13 mouse cellular contexts compared by ENCODE assay signal in the genomic region with DNA sequence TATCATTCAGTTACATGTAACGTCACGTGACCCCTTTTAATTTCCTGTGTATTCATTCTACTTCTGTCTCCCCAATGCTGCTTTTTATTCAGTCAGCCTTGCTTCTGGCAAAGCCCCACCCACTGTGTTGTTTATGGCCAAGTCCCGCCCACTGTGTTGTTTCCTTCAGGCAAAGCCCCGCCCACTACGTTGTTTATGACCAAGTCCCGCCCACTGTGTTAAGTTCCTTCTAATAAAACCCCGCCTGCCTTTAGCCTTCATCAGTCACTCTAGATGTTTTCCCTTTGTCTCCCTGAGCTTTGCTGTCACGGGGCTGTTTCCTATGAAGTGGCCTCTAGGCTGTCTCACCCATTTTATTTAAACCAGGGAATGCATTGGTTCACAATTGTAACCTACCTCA.
DNase-seq lines count a peak whose midpoint lies in the region.
"Had no signal": no experiment of that assay in that cellular context is flagged by ENCODE, and none has a peak within 500 bp of the region (broad histone marks: within the 10 kb centered on the region; RNA-seq: fewer than 3 reads in every experiment).

No protein-coding gene starts in this region.

- H3K27me3 ChIP-seq in splenic B cell, adult 2 months (ENCODE audit: control insufficient read depth, insufficient read depth, low read length, poor library complexity, severe bottlenecking): no peaks in the 10 kb centered on the region
- H3K27me3 ChIP-seq: embryonic facial prominence, embryonic 13.5 days; limb, embryonic 12.5 days had no signal

- DNase-seq in embryo, embryonic 10 days (ENCODE audit: low spot score): peak; percentile 66
- no peak for DNase-seq in embryo, embryonic 9.5 days (ENCODE audit: extremely low spot score)
- DNase-seq in lung, postnatal 10 days: peak; percentile 42
- no peak for DNase-seq in lung, postnatal 4 days
- DNase-seq in embryo, embryonic 10.5 days (ENCODE audit: low spot score): peak; percentile 56
- peak; percentile 6 for DNase-seq in splenic B cell, adult 2 months (ENCODE audit: low read depth, low spot score)
- DNase-seq in thymus, postnatal 10 days (ENCODE audit: low spot score in 2 of 2): no peak
- DNase-seq in urinary bladder, postnatal 14 days (ENCODE audit: low spot score): no peak
- DNase-seq: kidney, adult 8-10 months; right cerebral cortex, postnatal 4 days had no signal

- no peaks in the 10 kb centered on the region for H3K36me3 ChIP-seq in splenic B cell, adult 2 months (ENCODE audit: control insufficient read depth, insufficient read depth, low read length, poor library complexity, severe bottlenecking)
- H3K36me3 ChIP-seq: embryonic facial prominence, embryonic 13.5 days; hindbrain, embryonic 10.5 days; limb, embryonic 12.5 days had no signal

Comparison
In these comparisons a context has a peak if more than half of its experiments do, and no peak if none do; other contexts are left out.
1. DNase-seq: peak in embryo, embryonic 10 days (single experiment), lung, postnatal 10 days (single experiment), embryo, embryonic 10.5 days (single experiment) and splenic B cell, adult 2 months (single experiment); none in embryo, embryonic 9.5 days (single experiment), lung, postnatal 4 days (0 of 2), thymus, postnatal 10 days (0 of 2) and urinary bladder, postnatal 14 days (single experiment).